Mouse (Mus musculus) hindbrain, embryonic 14.5 days (tissue): ENCODE results near the gene Zfp61. TPM values are rescaled to one million over a fixed set of nuclear protein-coding genes. Genes with fewer than 3 reads are reported as not detected.

Source experiments
- ATAC-seq: fragments of 200-750 bp; cut with Nextera tagmentation; 2 replicates; pipeline ENCODE4 v1.8.0; 2017; ENCODE audit warnings: moderate number of reproducible peaks, mild to moderate bottlenecking, moderate TSS enrichment, moderate library complexity; ENCODE audit not compliant: low FRiP score
- DNase-seq: peaks from one replicate; pipeline ENCODE4 v3.0.0-alpha.2; 2015; ENCODE audit warnings: low spot score
- H3K27ac ChIP-seq: fragments of 300-500 bp; sonication (generic); 2 replicates; pipeline ENCODE4 v1.5.1; 2014; ENCODE audit warnings: mild to moderate bottlenecking, moderate library complexity
- H3K27me3 ChIP-seq: fragments of 300-500 bp; sonication (generic); 2 replicates; pipeline ENCODE4 v1.6.1; 2014; ENCODE audit warnings: mild to moderate bottlenecking, low read length, mixed read lengths; ENCODE audit not compliant: control insufficient read depth, insufficient read depth
- H3K36me3 ChIP-seq: fragments of 300-500 bp; sonication (generic); replicated peaks from 2 replicates; pipeline ENCODE4 v1.6.1; 2014; ENCODE audit not compliant: control insufficient read depth, insufficient read depth
- H3K4me1 ChIP-seq: fragments of 300-500 bp; sonication (generic); replicated peaks from 2 replicates; pipeline ENCODE4 v1.6.1; 2014; ENCODE audit warnings: antibody characterized with exemption, low read length, mixed read lengths; ENCODE audit not compliant: control insufficient read depth, insufficient read depth
- H3K4me2 ChIP-seq: fragments of 300-500 bp; sonication (generic); replicated peaks from 2 replicates; pipeline ENCODE4 v1.6.1; 2014; ENCODE audit warnings: mild to moderate bottlenecking, moderate library complexity
- H3K4me3 ChIP-seq: fragments of 300-500 bp; sonication (generic); replicated peaks from 2 replicates; pipeline ENCODE4 v1.5.1; 2014; ENCODE audit warnings: mild to moderate bottlenecking, low read length
- H3K9ac ChIP-seq: fragments of 300-500 bp; sonication (generic); 2 replicates; pipeline ENCODE4 v1.6.1; 2014
- H3K9me3 ChIP-seq: fragments of 300-500 bp; sonication (generic); 2 replicates; pipeline ENCODE4 v1.6.1; 2016; ENCODE audit warnings: low read length; ENCODE audit not compliant: control insufficient read depth
- WGBS: fragments of 180-500 bp; shearing (Covaris S2); extraction: QIAGEN DNeasy Blood & Tissue Kit; methylation state at CpG from one replicate; pipeline ENCODE4 v1.1.7; 2014; 5-methylcytosine and 5-hydroxymethylcytosine counted together
- polyA plus RNA-seq: library from polyadenylated mRNA; unstranded; fragments of >200 nt; fragmentation: Nextera tagmentation; extraction: Ambion mirVana; gene quantifications from 2 replicates; pipeline ENCODE4 v1.2.1, GENCODE M21; 2014

Zfp61 gene
- 33.5 and 34.0 TPM in 2 replicates for polyA plus RNA-seq

- WGBS: 2% methylated on average over 13 of the region's 13 CpGs
- H3K27me3 ChIP-seq: no peaks in the 10 kb centered on the region
- H3K4me2 ChIP-seq: peak within 1 kb of the TSS; percentile 90
- DNase-seq (peak; percentile 65), ATAC-seq (0 out of 2 replicates have a peak, but pooled peaks have one; percentile 35)
- H3K9ac ChIP-seq: peak within 1 kb of the TSS; percentile 66
- peak within 1 kb of the TSS; percentile 88 for H3K27ac ChIP-seq
- H3K4me3 ChIP-seq: peak within 1 kb of the TSS; percentile 60
- H3K9me3 ChIP-seq: no peaks in the 10 kb centered on the region
- peaks cover 53% of the 10 kb centered on the region for H3K36me3 ChIP-seq
- H3K4me1 ChIP-seq: peaks cover 20% of the 10 kb centered on the region
Observed at GRCm38 (mm10) chr7:24300771-24301282, at the start of gene Zfp61. Zfp61 (minus strand) TSS chr7:24301232.

- Histone ChIP-seq H3K4me3 (no peak within 1 kb of the TSS), H3K4me2 (no peak within 1 kb of the TSS), H3K27ac (no peak within 1 kb of the TSS), H3K27me3 (no peaks in the 10 kb centered on the region; the same call in 1 of the 2 replicates), H3K9ac (no peak within 1 kb of the TSS), H3K36me3 (no peaks in the 10 kb centered on the region), H3K9me3 (no peaks in the 10 kb centered on the region), H3K4me1 (no peaks in the 10 kb centered on the region)
- DNase-seq: no peak
- WGBS: 43% methylated on average over 6 of the region's 6 CpGs
- no peak for ATAC-seq
Observed at GRCm38 (mm10) chr7:24348896-24349295, 47.9 kb upstream of the Zfp61 start, which contains the start of gene Lypd5. Lypd5 (plus strand) TSS chr7:24349196.

GRCm38 (mm10) chr7:24346444-24346843, 45.4 kb upstream of the Zfp61 start:
- no peak overlapping the region for H3K27ac ChIP-seq
- no peaks in the 10 kb centered on the region for H3K36me3 ChIP-seq
- DNase-seq (no peak), ATAC-seq (no peak)
- no peak overlapping the region for H3K9ac ChIP-seq
- no peaks in the 10 kb centered on the region for H3K4me1 ChIP-seq
- no peak overlapping the region for H3K4me3 ChIP-seq
- 76% methylated on average over 5 of the region's 5 CpGs for WGBS
- no peaks in the 10 kb centered on the region for H3K27me3 ChIP-seq
- no peaks in the 10 kb centered on the region for H3K9me3 ChIP-seq
- no peak overlapping the region for H3K4me2 ChIP-seq

GRCm38 (mm10) chr7:24343701-24344272, 42.8 kb upstream of the Zfp61 start:
- ATAC-seq (no peak), DNase-seq (no peak)
- peak overlapping the region; percentile 20; the same call in 1 of the 2 replicates for H3K27ac ChIP-seq
- WGBS: 66% methylated on average over 7 of the region's 7 CpGs
- no peaks in the 10 kb centered on the region for H3K27me3 ChIP-seq
- no peaks in the 10 kb centered on the region for H3K4me1 ChIP-seq
- no peaks in the 10 kb centered on the region for H3K36me3 ChIP-seq
- no peaks in the 10 kb centered on the region for H3K9me3 ChIP-seq
- H3K4me3 ChIP-seq: no peak overlapping the region
- no peak overlapping the region for H3K4me2 ChIP-seq
- no peak overlapping the region for H3K9ac ChIP-seq

- Histone ChIP-seq H3K4me1 (no peaks in the 10 kb centered on the region), H3K36me3 (no peaks in the 10 kb centered on the region), H3K4me3 (no peak overlapping the region), H3K27me3 (peaks cover 14% of the 10 kb centered on the region), H3K9me3 (no peaks in the 10 kb centered on the region), H3K4me2 (no peak overlapping the region), H3K27ac (no peak overlapping the region), H3K9ac (no peak overlapping the region)
- DNase-seq (no peak), ATAC-seq (no peak)
- 38% methylated on average over 2 of the region's 2 CpGs for WGBS
Observed at GRCm38 (mm10) chr7:24338241-24338640, 37.2 kb upstream of the Zfp61 start.

GRCm38 (mm10) chr7:24335699-24336309, 34.8 kb upstream of the Zfp61 start:
- WGBS: 13% methylated on average over 5 of the region's 5 CpGs
- Histone ChIP-seq H3K4me3 (no peak overlapping the region), H3K4me2 (no peak overlapping the region), H3K36me3 (no peaks in the 10 kb centered on the region), H3K9me3 (no peaks in the 10 kb centered on the region), H3K27me3 (peaks cover 21% of the 10 kb centered on the region), H3K4me1 (no peaks in the 10 kb centered on the region), H3K27ac (no peak overlapping the region), H3K9ac (no peak overlapping the region)
- ATAC-seq (no peak), DNase-seq (peak; percentile 87)

- Histone ChIP-seq H3K4me2 (peak within 1 kb of the TSS; percentile 7; the same call in 1 of the 2 replicates), H3K9ac (no peak within 1 kb of the TSS), H3K9me3 (no peaks in the 10 kb centered on the region), H3K36me3 (no peaks in the 10 kb centered on the region), H3K27ac (no peak within 1 kb of the TSS), H3K4me1 (no peaks in the 10 kb centered on the region), H3K27me3 (peaks cover 21% of the 10 kb centered on the region), H3K4me3 (no peak within 1 kb of the TSS)
- ATAC-seq (no peak), DNase-seq (no peak)
- 50% methylated on average over 49 of the region's 49 CpGs for WGBS
Observed at GRCm38 (mm10) chr7:24333304-24333986, 32.4 kb upstream of the Zfp61 start, which contains the start of gene Tescl. Tescl (minus strand) TSS chr7:24333936.

GRCm38 (mm10) chr7:24327281-24327975, 26.4 kb upstream of the Zfp61 start:
- H3K9ac ChIP-seq: no peak overlapping the region
- WGBS: 91% methylated on average over 14 of the region's 14 CpGs
- 0 out of 2 replicates have a peak, but pooled peaks cover 9% of the 10 kb centered on the region for H3K9me3 ChIP-seq
- H3K4me1 ChIP-seq: peaks cover 6% of the 10 kb centered on the region; the same call in 1 of the 2 replicates
- DNase-seq: no peak
- no peak overlapping the region for H3K4me2 ChIP-seq
- no peaks in the 10 kb centered on the region for H3K27me3 ChIP-seq
- ATAC-seq: no peak
- no peaks in the 10 kb centered on the region for H3K36me3 ChIP-seq
- H3K4me3 ChIP-seq: no peak overlapping the region
- H3K27ac ChIP-seq: no peak overlapping the region
